Mouse (Mus musculus) heart, adult 2 months (tissue): ENCODE data around the gene Kmt2d. TPM values are rescaled to one million over a fixed set of nuclear protein-coding genes. Genes with fewer than 3 reads are reported as not detected.
A peak's percentile ranks its signal among the peaks of the same experiment; 100 is the strongest.

Source experiments
- DNase-seq, 2 experiments: peaks; one replicate each; pipeline ENCODE4 v3.0.0; 2021
- H3K27ac ChIP-seq: fragments of 200-600 bp; 2 replicates; pipeline ENCODE4 v1.8.1; 2022
- H3K27me3 ChIP-seq: fragments of 200-500 bp; 2 replicates; pipeline ENCODE4 v1.6.1; 2012; ENCODE audit warnings: mild to moderate bottlenecking, low read length, inconsistent platforms, mixed read lengths; ENCODE audit not compliant: control insufficient read depth, insufficient read depth
- H3K36me3 ChIP-seq: fragments of 200-500 bp; 2 replicates; pipeline ENCODE4 v1.6.1; 2012; ENCODE audit warnings: low read length, inconsistent platforms; ENCODE audit not compliant: control insufficient read depth, insufficient read depth
- H3K4me1 ChIP-seq: fragments of 200-500 bp; 2 replicates; pipeline ENCODE4 v1.6.1; 2011; ENCODE audit warnings: low read length; ENCODE audit not compliant: control insufficient read depth, insufficient read depth
- H3K4me3 ChIP-seq: fragments of 200-600 bp; 2 replicates; pipeline ENCODE4 v1.8.1; 2022
- H3K79me2 ChIP-seq: fragments of 200-500 bp; replicated peaks from 2 replicates; pipeline ENCODE4 v1.6.1; 2012; ENCODE audit warnings: mild to moderate bottlenecking, inconsistent platforms, low read length, moderate library complexity, mixed read lengths; ENCODE audit not compliant: control insufficient read depth, insufficient read depth
- H3K9ac ChIP-seq: fragments of 200-500 bp; 2 replicates; pipeline ENCODE4 v1.6.1; 2012; ENCODE audit warnings: low read depth, mild to moderate bottlenecking, control low read depth, inconsistent platforms, low read length, mixed read lengths
- CTCF ChIP-seq: fragments of 200-600 bp; IDR thresholded peaks from 2 replicates; pipeline ENCODE4 v1.8.1; 2022; ENCODE audit warnings: antibody characterized with exemption, mild to moderate bottlenecking, moderate library complexity
- EP300 ChIP-seq: fragments of 200-500 bp; IDR thresholded peaks from 2 replicates; pipeline ENCODE4 v1.6.1; 2011; ENCODE audit warnings: low read depth, low read length, control low read depth; ENCODE audit not compliant: insufficient read depth
- POLR2A ChIP-seq: fragments of 200-500 bp; IDR thresholded peaks from 2 replicates; pipeline ENCODE4 v1.6.1; 2011; ENCODE audit warnings: mild to moderate bottlenecking, low read depth, low read length, control low read depth; ENCODE audit not compliant: insufficient read depth
- WGBS: fragments of 180-500 bp; shearing (Covaris S2); methylation state at CpG from one replicate; pipeline ENCODE4 v1.1.7; 2018; 5-methylcytosine and 5-hydroxymethylcytosine counted together
- intact Hi-C: fragments of 180-260 bp; cut with DNase I; formaldehyde crosslinking; loops from one replicate; pipeline ENCODE4 v1.15.1; 2025
- polyA plus RNA-seq: library from polyadenylated mRNA; depleted of rRNA; stranded (reverse); fragments of >200 nt; gene quantifications from 2 replicates; pipeline ENCODE4 v1.2.3, GENCODE M21; 2012
- total RNA-seq, 2 experiments: library from RNA; stranded (reverse); gene quantifications; 2 replicates each; pipeline ENCODE4 v1.2.3; 2021

Kmt2d gene
- total and polyA plus RNA-seq, 3 experiments = 17.7 to 56.5 (median 51.3) TPM

- H3K27ac ChIP-seq = no peak overlapping the region
- peaks cover 6% of the 10 kb centered on the region; the same call in 1 of the 2 replicates for H3K79me2 ChIP-seq
- DNase-seq = no peak
- intact Hi-C loops = no loop called here
- TF ChIP-seq CTCF = no peak
- no peak for TF ChIP-seq POLR2A
- TF ChIP-seq EP300 = no peak
- H3K4me1 ChIP-seq = peaks cover 14% of the 10 kb centered on the region
- no peak overlapping the region for H3K9ac ChIP-seq
- 96% methylated on average over 6 of the region's 6 CpGs for WGBS
- H3K36me3 ChIP-seq = no peaks in the 10 kb centered on the region; the same call in 1 of the 2 replicates
- H3K4me3 ChIP-seq = no peak overlapping the region
- H3K27me3 ChIP-seq = no peaks in the 10 kb centered on the region
Measured at GRCm38 (mm10) chr15:98864951-98865350, 6.1 kb downstream of the Kmt2d start.

- Histone ChIP-seq H3K4me3 (no peak overlapping the region), H3K9ac (no peak overlapping the region), H3K4me1 (peaks cover 7% of the 10 kb centered on the region), H3K27ac (no peak overlapping the region), H3K36me3 (no peaks in the 10 kb centered on the region; the same call in 1 of the 2 replicates), H3K27me3 (no peaks in the 10 kb centered on the region), H3K79me2 (peaks cover 4% of the 10 kb centered on the region; the same call in 1 of the 2 replicates)
- intact Hi-C loops = no loop called here
- 88% methylated on average over 12 of the region's 12 CpGs for WGBS
- TF ChIP-seq POLR2A = no peak
- no peak for TF ChIP-seq CTCF
- TF ChIP-seq EP300 = no peak
- peak in 1 of 2 experiments; percentile 16 for DNase-seq
Measured at GRCm38 (mm10) chr15:98863451-98863958, 7.5 kb downstream of the Kmt2d start.

GRCm38 (mm10) chr15:98861701-98862410 is 9.1 kb downstream of the Kmt2d start:
- WGBS = 86% methylated on average over 21 of the region's 21 CpGs

GRCm38 (mm10) chr15:98860921-98861320 is 10.1 kb downstream of the Kmt2d start:
- no peak for TF ChIP-seq POLR2A
- no peak for TF ChIP-seq CTCF
- no peak for TF ChIP-seq EP300
- Histone ChIP-seq H3K79me2 (peaks cover 4% of the 10 kb centered on the region; the same call in 1 of the 2 replicates), H3K4me3 (no peak overlapping the region), H3K9ac (no peak overlapping the region), H3K27me3 (no peaks in the 10 kb centered on the region), H3K27ac (no peak overlapping the region), H3K4me1 (no peaks in the 10 kb centered on the region), H3K36me3 (no peaks in the 10 kb centered on the region)
- WGBS = 93% methylated on average over 18 of the region's 18 CpGs
- no peak for DNase-seq
- intact Hi-C loops = no loop called here

More at GRCm38 (mm10) chr15:98861701-98862410, 9.1 kb downstream of the Kmt2d start:
- no peak overlapping the region for H3K9ac ChIP-seq
- H3K36me3 ChIP-seq = no peaks in the 10 kb centered on the region
- DNase-seq = no peak
- no peak overlapping the region for H3K4me3 ChIP-seq
- peaks cover 4% of the 10 kb centered on the region; the same call in 1 of the 2 replicates for H3K79me2 ChIP-seq
- intact Hi-C loops = no loop called here
- H3K4me1 ChIP-seq = no peaks in the 10 kb centered on the region
- no peak overlapping the region for H3K27ac ChIP-seq
- TF ChIP-seq CTCF (no peak), POLR2A (no peak), EP300 (no peak)
- no peaks in the 10 kb centered on the region for H3K27me3 ChIP-seq

DNA sequence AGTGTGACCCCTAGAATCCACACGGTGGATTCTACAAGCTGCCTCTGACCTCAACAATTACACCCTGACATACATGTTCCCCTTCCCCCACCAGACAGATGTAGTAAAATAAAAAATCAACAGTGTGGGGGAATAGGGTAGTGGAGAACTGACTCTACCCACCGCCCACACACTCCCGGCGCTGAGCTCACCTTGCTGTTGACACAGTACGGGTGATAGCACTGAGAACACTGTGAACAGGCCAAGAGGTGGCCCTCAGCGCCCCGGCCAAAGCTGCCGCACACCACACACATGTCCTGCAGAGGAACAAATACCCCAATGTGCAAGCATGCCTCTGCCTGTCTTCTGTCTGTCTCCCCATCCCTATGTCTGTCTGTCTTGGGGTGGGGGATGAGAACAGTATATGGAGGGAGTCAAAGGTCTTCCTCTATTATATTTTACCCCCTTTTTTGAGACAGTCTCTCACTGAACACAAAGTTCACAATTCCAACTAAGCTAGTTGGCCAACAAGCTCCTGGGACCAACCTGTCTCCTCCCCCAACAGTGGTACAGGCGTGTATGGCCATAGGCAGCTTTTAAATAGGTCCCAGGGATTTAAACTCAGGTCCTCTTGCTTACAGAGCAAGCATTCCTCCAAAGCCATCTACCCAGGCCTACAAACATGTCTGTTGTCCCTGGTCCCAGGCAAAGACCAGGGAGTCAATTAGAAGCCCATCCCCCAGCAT is 11.5 kb downstream of the Kmt2d start:
- DNase-seq = no peak
- no peak for TF ChIP-seq CTCF
- no peak for TF ChIP-seq POLR2A
- no peak for TF ChIP-seq EP300
- Histone ChIP-seq H3K4me3 (no peak overlapping the region), H3K9ac (no peak overlapping the region), H3K36me3 (no peaks in the 10 kb centered on the region), H3K27me3 (no peaks in the 10 kb centered on the region), H3K4me1 (no peaks in the 10 kb centered on the region), H3K27ac (no peak overlapping the region), H3K79me2 (peaks cover 4% of the 10 kb centered on the region; the same call in 1 of the 2 replicates)
- intact Hi-C loops = no loop called here
- WGBS = 80% methylated on average over 9 of the region's 9 CpGs

DNA sequence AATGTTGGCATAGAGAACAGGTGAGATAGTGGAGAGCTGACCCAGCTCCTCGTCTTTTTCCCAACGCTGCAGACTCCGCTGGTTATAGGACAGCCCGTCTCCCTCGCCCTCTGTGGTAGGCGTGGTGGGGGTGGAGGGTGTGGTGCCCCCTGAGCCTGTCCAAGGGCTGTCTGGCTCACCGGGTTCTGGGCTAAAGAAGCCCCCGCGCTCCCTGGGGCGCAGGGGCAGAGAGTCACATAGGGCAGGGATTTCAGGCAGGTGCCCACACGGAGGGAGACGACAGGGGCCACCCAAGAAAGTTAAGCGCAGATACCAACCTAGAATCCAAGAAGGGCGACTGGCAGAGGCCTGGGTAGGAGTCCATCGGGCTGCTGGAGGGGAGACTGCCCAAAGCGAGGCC is 16.8 kb downstream of the Kmt2d start:
- Histone ChIP-seq H3K9ac (no peak overlapping the region), H3K4me3 (no peak overlapping the region), H3K27me3 (no peaks in the 10 kb centered on the region), H3K4me1 (no peaks in the 10 kb centered on the region), H3K27ac (no peak overlapping the region), H3K36me3 (no peaks in the 10 kb centered on the region), H3K79me2 (peaks cover 3% of the 10 kb centered on the region)
- 88% methylated on average over 16 of the region's 16 CpGs for WGBS
- DNase-seq = no peak
- intact Hi-C loops = no loop called here
- no peak for TF ChIP-seq POLR2A
- TF ChIP-seq EP300 = no peak
- TF ChIP-seq CTCF = no peak
